Mouse (Mus musculus) adrenal gland, adult 2 months (tissue): ENCODE data around the gene Cck. TPM values are rescaled to one million over a fixed set of nuclear protein-coding genes. Genes with fewer than 3 reads are reported as not detected.
A peak's percentile ranks its signal among the peaks of the same experiment; 100 is the strongest.

Experiments
- DNase-seq: peaks from one replicate; pipeline ENCODE4 v3.0.0; 2021
- long read RNA-seq: library from polyadenylated mRNA; stranded (forward); transcript quantifications from one replicate; pipeline ENCODE4 v2.0.0, GENCODE M21; 2021
- polyA plus RNA-seq: library from polyadenylated mRNA; depleted of rRNA; stranded (reverse); fragments of >200 nt; gene quantifications from 2 replicates; pipeline ENCODE4 v1.2.3, GENCODE M21; 2012; rRNA removed
- total RNA-seq, 2 experiments: library from RNA; stranded (reverse); gene quantifications; 2 replicates each; pipeline ENCODE4 v1.2.3; 2021

Cck gene
- total RNA-seq = 1 to 10 TPM in 1 of 2 experiments, not detected in 1; 1.2 TPM
- polyA plus RNA-seq = 1.3 and 4.0 TPM in 2 replicates
- long read RNA-seq = 0 reads

DNA sequence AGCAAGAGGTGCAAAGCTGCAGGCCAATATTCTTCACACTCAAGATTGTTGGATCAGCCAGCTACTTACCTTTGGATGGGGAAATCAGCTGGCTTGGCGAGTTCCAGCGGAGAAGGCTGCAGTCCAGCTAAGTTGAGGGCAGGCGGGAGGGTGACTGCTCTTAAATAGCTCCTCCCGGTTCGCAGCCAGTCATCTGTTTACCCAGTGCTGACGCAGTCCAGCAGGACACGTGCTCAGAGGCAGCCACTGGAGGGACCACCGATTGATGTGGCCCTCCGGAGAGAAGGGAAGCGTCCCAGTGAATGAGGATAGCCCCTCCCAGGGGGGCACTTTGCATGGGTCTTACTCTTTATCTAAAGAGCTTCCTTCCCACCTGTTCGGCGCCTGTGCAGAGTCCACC is at the start of gene Cck:
Cck (minus strand) TSS at position 166 of the 400 bp plus-strand sequence.
- peak; percentile 17 for DNase-seq

DNA sequence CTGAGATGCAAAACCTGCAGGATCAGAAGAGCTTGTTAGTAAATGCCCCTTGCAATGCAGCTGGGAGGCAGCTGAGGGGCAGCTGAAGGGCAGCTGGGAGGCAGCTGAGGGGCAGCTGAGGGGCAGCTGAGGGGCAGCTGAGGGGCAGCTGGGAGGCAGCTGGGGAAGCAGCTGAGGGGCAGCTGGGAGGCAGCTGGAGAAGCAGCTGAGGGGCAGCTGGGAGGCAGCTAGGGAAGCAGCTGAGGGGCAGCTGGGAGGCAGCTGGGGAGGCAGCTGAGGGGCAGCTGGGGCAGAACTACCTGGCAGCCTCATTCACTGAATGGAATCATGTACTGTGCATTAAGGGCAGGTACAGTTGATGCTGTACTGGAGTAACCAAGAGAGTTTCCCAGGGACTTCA is 46.0 kb upstream of the Cck start:
- DNase-seq = no peak

- no peak for DNase-seq
Observed at GRCm38 (mm10) chr9:121532626-121533025, 37.1 kb upstream of the Cck start.

- peak; percentile 4 for DNase-seq
Observed at GRCm38 (mm10) chr9:121528605-121529357, 33.3 kb upstream of the Cck start.

- DNase-seq = no peak
Observed at GRCm38 (mm10) chr9:121526171-121526570, 30.7 kb upstream of the Cck start.

DNA sequence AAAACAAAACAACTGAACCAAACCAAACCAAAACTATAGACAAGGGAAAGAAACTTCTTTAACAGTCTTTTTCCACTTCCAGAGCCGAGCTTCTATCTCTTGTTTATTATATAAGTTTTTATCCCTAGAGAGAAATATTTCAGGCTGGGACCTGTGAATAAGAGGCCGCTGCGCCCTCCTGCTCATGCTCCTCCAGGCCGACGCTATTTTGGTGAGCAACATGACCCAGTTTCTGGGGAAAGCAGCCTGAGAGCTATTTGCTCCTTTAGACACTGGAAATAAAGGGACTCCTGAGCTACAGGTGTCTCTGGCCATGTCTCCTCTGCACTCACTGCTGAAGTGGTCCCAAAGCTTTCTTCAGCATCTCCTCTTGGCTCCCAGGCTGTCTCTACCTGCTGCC is 24.6 kb upstream of the Cck start:
- DNase-seq = no peak

- DNase-seq = no peak
Observed at GRCm38 (mm10) chr9:121514462-121514861, 19.0 kb upstream of the Cck start.

GRCm38 (mm10) chr9:121511911-121512310 is 16.4 kb upstream of the Cck start:
- no peak for DNase-seq

DNA sequence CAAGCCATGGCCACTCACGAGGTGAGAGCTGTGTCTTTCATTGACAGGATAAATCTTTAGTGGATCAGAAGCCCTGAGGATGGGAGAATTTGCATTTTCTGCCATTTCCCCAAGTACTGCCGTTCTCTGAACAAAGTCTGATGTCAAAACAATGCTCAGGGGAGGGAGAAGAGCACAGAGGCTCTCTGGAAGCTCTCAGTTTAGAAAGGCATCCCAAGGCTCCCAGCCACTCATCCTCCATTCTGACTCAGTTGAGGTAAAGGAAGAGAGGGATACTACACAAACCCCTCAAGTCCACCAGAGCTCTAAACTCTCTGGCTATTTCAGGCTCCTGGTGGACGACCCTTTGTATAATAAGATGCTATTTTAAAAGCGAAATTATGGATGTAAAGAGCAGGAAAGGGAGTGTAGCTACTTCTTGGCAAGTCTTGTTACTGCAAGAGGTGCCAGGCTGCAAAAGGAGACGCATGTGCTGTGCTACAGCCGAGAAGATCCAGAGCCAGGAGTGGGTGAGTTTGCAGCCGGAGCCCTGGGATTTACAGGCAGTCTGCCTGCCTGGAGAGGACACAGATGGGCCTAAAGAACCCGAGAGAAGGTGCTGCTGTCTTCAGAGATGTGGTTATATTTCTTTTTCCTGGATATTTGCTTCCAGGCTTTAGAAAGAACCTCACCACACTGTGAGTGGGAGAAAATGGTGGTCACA is 11.1 kb upstream of the Cck start:
- DNase-seq = no peak

DNA sequence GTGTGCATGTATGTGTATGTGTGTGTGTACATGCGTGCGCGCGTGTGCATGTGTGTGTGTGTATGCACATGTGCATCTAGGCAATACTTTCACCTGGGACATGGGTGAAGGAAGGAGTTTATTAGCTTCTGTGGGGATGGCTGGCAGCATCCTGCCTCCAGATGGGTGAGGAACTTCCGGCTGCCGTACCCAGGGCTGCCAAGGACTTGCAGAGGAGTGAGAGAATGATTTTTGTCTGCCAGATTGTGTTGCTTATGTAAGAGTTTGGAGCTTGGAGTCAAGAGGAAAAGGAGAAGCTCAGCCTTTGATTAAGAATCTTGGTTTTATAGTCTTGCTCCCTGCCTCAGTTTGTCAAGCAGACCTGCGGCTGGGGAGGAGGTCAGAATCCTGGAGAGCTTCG is 9.9 kb upstream of the Cck start:
- DNase-seq = no peak

- no peak for DNase-seq
Observed at GRCm38 (mm10) chr9:121496102-121496501, 608 bp upstream of the Cck start.

- no peak for DNase-seq
Observed at GRCm38 (mm10) chr9:121494006-121494767, 1.3 kb downstream of the Cck start.

DNA sequence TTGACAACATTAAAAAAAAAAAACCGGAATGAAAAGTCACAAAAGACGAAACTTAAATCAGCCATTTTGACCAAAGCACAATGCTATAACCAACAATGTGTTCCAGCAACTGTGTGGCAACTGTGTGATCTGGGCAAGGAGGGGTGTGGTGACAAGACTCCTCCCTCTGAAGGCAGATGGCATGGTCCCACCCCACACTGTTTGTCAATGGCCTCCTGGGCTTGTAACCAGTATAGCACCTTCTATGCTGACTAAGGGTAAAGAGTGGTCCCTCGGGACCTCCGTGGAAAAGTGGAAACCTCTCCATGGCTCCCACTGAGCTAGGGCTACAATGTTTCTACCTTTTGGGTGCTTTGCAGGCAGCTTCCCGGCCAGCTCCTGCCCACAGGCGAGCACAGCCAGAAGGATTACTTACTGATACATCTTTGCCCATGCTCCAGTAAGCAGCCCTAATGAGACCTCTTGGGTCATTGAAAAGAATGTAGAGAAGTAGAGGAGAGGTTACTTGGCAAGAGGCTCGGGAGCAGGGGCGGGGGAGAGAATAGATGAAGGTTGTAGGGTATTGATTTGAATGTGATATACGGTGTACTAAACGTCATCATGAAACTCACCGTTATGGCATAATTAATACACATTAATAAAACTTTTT is 3.8 kb downstream of the Cck start:
- DNase-seq = no peak

- no peak for DNase-seq
Observed at GRCm38 (mm10) chr9:121487216-121487615, 8.3 kb downstream of the Cck start.

- DNase-seq = peak; percentile 65
Observed at GRCm38 (mm10) chr9:121479453-121479852, 16.0 kb downstream of the Cck start.

DNA sequence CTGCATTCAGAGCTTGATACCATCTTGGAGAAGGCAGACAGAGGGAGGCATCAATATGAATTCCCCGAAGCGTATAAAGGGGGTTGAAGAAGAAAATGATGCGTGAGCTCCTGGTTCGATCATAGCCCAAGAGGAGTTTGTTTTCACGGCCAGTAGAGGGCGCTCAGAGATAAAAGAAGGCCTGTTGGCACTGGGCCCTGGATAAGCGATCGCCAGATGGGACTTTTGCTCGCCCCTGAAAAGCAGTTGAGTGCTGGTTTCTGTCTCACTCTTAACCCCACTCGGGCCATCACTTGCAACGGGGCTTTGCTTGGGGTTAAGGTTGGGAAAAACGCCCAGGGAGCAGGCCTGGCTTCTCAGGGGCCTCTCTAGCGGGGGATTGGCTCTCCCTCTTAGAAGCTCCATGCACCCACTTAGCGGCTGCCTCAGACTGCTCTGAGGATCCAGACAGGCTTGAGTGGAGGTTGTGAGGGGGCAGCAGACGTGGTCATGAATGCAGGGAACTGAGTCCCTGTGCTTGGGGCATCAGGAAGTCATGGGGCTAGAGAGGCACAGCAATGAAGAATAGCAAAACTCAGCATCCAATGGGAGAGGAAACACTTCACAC is 18.1 kb downstream of the Cck start:
- DNase-seq = peak; percentile 51

- peak; percentile 47 for DNase-seq
Observed at GRCm38 (mm10) chr9:121475488-121476452, 19.7 kb downstream of the Cck start.

GRCm38 (mm10) chr9:121474771-121475170 is 20.7 kb downstream of the Cck start:
- DNase-seq = no peak

GRCm38 (mm10) chr9:121469711-121470110 is 25.8 kb downstream of the Cck start:
- no peak for DNase-seq

DNA sequence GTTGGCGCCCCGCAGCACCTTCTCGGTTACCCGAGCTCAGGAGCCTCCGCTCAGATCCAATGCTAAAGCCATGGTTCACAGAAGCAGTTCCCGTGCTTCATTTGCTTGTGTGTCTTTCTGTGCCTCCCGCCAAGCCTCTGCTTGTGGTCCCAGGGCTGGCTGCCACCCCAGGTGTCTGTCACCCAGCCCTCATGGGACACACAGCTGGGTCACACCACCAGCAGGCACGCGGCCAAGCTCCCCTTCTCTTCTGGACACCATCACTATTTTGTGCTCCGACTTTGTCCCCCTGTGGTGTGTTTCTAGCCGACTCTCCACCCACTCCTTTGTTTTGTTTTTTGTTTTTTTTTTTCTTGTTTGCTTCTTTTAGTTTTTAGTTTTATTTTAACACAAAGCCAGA is 28.0 kb downstream of the Cck start:
- no peak for DNase-seq

GRCm38 (mm10) chr9:121460527-121460926 is 35.0 kb downstream of the Cck start:
- no peak for DNase-seq
